Mouse (Mus musculus) spleen, adult 2 months (tissue): ENCODE data around the gene Ube2d1.

Experiments
- CTCF ChIP-seq: fragments of 200-500 bp; IDR thresholded peaks from 2 replicates; pipeline ENCODE4 v1.5.1; 2011; ENCODE audit warnings: mild to moderate bottlenecking, inconsistent platforms; ENCODE audit not compliant: insufficient read depth, insufficient read length, insufficient replicate concordance; ENCODE audit errors: extremely low read depth
- POLR2A ChIP-seq: fragments of 200-500 bp; IDR thresholded peaks from 2 replicates; pipeline ENCODE4 v1.6.1; 2011; ENCODE audit warnings: low read depth, low read length, inconsistent platforms

- TF ChIP-seq CTCF (no peak), POLR2A (no peak)
Measured at GRCm38 (mm10) chr10:71332859-71333258, 47.8 kb upstream of the Ube2d1 start.
